Mouse (Mus musculus): ENCODE measurements at regions not wholly inside any gene's neighbourhood (a gene's known extent, or its start where the extent isn't known, plus 50 kb on each side); places are given as distances from the start of the nearest gene placed in this dataset.

DNA sequence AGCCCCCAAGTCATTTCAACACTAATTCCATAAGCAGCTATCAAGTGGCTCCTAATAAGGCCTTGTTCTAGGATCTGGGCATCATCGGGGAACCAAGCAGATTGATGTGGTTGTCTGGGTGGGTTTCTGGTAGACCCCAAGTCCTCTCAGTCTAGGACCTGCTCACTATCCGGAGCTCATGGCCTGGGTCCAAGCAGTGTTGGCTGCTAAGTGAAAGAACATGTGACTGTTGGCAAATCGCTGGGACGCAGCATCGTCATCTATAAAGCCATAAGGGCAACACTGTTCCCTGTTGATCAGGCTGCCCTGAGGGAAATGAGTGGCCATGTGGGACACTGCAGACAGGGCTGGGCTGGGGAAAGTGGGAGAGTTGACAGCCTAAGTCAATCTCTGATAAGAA, 50.2 kb upstream of the Lrfn2 start:
- DNase-seq (ENCODE audit: low spot score): no peak

All from embryo, embryonic 10 days (tissue).